Mouse (Mus musculus): Measurements from ENCODE around the gene Erich4. TPM values are rescaled to one million over a fixed set of nuclear protein-coding genes. Genes with fewer than 3 reads are reported as not detected.
"Not testable (repeated sequence)": the region's sequence is repeated elsewhere in the genome, so short reads cannot be mapped to it uniquely, and the experiment has no call there.

Erich4 gene
- total RNA-seq, 2 experiments from 2014 or later = 0.64 TPM; not detected in 1

DNA sequence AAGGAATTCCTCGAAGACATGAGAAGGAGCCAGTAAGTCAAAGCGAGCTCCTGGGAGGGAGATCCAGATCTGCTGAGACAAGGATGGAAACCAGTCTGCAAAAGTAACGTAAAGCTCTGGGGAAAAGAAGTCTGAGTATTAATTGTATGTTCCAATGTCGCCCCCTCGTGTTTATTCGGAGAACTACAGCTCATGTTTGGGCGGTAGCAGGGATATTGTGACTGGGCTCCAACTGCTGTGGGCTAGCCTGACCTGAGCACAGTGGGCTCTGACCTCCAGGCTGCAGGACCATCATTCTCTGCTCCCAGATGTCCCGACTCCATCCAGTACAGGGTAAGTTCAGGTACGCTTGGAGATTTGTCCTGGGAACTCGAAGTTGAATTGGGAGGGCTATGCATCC, 16.0 kb downstream of the Erich4 start:
- peak; percentile 67 to 68 for DNase-seq (ENCODE audit: extremely low spot score in 1 of 2, low spot score in 2 of 2)
- intact Hi-C loops (cut with DNase I) = loop anchor here (1.0 kb wide), 1 partner anchor 175 kb away; no protein-coding TSS in a partner anchor

DNA sequence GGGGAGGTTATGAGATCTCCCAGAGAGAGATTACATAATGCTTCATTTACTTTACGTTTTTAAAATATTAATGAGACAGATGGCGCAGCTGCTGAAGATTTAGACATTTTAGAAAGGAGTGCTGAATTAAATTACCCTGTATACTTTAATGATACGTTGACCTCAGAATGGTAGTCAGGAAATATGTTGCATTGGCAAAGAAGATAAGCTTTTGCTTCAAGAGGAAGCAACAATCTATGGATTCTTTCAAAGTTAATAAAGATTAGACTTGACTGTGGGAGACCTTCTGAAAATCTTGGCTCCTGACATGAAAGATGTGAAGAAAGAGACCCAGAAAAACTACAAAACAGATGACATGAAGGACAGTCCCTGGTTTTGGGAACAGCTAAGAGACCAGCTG, 21.8 kb downstream of the Erich4 start:
- DNase-seq (ENCODE audit: extremely low spot score in 1 of 2, low spot score in 2 of 2) = no peak
- intact Hi-C loops (cut with DNase I) = no loop called here

GRCm38 (mm10) chr7:25591226-25591625, 24.5 kb downstream of the Erich4 start:
- intact Hi-C loops (cut with DNase I) = no loop called here
- no peak for DNase-seq (ENCODE audit: extremely low spot score in 1 of 2, low spot score in 2 of 2)

DNA sequence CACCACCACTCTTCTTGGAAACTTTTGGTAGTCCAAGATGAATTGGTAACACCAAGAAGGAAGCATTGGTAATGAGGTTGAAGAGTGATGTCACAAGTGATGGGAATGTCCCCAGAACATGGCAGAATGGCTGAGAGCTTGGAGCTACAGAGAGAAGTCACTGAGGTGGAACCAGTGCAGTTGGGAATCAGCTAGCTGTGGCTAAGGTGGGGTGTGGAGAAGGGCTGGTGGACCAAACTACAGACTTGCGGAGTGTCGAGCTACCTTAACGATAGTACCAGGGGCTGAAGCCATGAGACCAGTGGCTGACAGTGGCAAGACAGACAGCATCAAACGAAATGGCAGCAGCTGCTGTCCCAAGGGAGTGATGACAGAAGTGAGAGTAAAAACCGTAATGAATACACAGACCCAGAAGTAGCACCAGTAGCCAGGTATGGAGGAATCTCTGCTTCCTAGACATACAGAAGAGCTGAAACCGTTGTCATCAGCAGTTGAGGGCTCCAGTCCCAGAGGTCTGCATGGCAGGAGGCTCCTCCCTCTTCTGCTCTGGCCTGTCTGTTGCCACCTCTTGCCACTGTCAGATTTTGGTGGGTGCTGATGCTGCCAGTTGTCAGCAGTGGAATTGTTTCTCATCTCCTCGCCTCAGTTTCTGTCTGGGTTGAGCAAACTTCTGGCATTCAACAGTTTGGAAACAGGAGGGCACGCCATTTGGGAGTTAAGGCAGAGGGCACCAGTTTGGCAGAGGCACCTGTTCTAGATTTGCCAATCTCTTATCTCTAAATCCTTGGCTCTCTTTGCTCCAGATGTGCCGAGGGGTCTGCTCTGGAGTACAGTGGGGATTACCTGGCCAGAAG, 30.1 kb downstream of the Erich4 start:
- no peak for DNase-seq (ENCODE audit: extremely low spot score in 1 of 2, low spot score in 2 of 2)
- intact Hi-C loops (cut with DNase I) = no loop called here

DNA sequence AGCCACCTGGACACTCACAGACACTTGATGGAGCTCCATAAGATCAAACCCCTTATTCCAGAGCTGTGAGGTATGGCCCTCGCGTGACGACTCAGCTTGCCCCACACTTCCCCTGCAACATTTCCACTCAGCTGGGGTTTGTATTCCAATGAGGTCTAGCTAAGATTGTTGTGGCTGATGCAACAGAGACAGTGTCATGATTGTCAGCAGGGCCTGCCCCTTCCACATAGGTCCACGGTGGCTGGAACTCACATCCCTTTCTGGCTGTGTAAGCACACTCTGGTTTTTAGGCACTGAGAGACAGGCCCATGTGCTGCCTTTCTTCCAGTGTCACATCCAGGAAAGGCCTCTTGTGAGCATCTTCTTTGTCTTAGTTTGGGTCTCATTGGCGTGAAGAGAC, 31.0 kb downstream of the Erich4 start:
- no peak for DNase-seq (ENCODE audit: extremely low spot score in 1 of 2, low spot score in 2 of 2)
- intact Hi-C loops (cut with DNase I) = no loop called here

DNA sequence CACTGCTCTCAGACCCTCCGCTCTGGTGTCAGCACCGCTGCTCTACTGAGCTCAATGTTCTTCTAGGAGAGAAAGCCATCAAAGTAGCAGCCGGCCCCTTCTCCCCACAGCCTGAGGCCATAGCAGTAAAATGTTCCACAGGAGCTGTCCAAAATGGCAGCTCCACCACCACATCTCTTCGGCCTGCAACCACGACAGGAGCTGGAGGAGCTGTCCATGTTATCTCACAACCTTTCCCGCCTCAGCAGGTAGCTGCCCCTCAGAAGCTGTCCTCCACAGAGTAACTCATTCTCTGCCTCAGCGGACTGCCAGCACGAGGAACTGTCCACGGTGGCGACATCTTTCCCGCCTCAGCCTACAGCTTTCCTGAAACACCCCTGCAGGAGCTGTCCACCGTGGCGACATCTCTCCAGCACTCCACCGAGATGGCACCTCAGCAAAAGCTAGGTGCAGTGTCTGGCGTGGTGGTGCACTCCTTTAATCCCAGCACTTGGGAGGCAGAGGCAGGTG, 33.3 kb downstream of the Erich4 start:
- no peak for DNase-seq (ENCODE audit: extremely low spot score in 1 of 2, low spot score in 2 of 2)
- intact Hi-C loops (cut with DNase I) = no loop called here

DNA sequence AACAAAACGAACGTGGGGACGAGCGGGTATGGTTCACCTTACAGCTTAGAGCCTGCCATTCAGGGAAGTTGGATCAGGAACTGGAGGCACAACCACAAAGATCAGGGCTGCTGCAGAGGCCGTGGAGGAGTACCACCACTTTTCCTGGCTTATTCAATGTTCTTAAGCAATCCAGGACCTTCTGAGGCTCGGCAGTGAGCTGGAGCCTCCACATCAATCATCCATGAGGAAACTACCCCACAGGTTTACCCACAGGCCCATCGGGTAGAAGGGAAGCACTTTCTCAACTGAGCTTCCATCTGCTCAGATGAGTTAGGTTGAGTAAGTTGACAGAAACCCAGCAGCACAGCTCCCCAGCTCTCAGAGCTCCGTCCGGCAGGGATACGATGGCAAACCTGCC, 36.3 kb downstream of the Erich4 start:
- DNase-seq (ENCODE audit: extremely low spot score in 1 of 2, low spot score in 2 of 2) = no peak
- intact Hi-C loops (cut with DNase I) = loop anchor here (10.0 kb wide), 1 partner anchor 745 kb away; no protein-coding TSS in a partner anchor

DNA sequence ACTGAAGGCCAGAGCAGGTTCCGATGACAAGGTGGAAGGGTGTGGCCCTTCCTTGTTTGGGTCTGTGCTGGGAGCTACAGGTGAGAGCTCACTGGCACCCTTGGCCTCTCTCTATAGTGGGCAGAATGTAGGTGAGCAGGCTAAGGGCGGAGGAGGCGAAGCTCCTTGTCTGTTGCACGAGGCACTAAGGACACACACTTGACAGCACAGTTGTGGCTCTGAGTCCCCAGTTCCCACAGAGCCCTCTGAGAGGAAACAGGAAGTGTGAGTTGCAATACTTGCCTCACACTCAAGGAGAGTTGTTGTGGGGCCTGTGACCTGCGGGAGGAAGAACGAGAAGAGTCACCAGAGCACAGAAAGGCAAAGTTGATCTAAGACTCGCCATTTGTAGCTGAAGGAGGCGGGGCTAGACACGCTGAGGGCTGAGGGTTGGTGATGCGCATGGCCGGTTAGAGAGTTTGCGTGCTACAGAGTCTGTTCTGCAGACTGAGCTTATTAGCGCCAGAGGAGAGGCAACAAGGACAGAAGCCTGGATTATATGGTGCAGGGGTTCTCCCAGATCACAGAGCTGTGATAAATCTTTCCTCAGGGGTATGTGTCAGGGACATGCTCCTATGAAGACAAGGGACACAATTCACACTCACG, 38.8 kb downstream of the Erich4 start:
- intact Hi-C loops (cut with DNase I) = loop anchor here (10.0 kb wide), 1 partner anchor 742 kb away; no protein-coding TSS in a partner anchor
- not testable (repeated sequence) for DNase-seq (ENCODE audit: extremely low spot score in 1 of 2, low spot score in 2 of 2)

DNA sequence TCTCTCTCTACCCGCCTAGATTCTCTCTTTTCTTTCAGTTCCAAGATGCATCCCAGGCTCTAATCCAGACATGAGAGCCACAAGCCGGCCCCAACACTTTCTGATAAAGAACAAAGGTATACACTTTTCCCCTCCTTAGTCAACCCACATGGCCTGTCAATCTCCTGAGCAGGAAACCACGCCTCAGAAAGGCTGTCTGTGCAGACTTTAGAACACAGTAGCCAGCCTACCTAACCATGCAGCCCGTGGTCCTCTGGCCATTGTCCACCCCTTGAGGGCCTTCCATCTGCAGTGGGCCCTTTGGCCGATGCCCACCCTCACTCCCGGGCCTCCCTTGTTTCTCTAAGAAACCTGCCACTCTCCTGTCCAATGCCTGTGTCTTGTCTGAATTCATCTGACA, 39.4 kb downstream of the Erich4 start:
- intact Hi-C loops (cut with DNase I) = loop anchor here (10.0 kb wide), 1 partner anchor 742 kb away; no protein-coding TSS in a partner anchor
- not testable (repeated sequence) for DNase-seq (ENCODE audit: extremely low spot score in 1 of 2, low spot score in 2 of 2)

DNA sequence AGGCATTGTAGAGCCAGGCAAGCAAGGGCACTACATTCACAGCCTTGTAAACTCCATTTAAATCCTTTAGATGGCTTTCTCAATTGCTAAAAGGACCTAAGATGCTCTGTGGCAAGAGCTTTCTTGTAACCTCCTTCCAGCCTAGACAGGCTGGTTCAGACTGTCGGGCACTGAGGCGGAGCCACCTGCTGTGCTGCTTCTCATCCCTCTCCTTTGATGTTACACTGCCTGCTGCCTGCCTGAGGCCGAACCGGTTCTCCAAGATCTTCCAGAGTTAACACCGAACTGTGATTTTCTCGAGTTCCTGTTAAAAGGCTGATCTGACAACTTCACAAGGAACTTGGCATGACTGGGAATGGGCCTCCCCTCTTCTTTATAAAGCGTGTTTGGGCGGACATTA, 39.8 kb downstream of the Erich4 start:
- intact Hi-C loops (cut with DNase I) = loop anchor here (10.0 kb wide), 1 partner anchor 741 kb away; no protein-coding TSS in a partner anchor
- no peak for DNase-seq (ENCODE audit: extremely low spot score in 1 of 2, low spot score in 2 of 2)

DNA sequence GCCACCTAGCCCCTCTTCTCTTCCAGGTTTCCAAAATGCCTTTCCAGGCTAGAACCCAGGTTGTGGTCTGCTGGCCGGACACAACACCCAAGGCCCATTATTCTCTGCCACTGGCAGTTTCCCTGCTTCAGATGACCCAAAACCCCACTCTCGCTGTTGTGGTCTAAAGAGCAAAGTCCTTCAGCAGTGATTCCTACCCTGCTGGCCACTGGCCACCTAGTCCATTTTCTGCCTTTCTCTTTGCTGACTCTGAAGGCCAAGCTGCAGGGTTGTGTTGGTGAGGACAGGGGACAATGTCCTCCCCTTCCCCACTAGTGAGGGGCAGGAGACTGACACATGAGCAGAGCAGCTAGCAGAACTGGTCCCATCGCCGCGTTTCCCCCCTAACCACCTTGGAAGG, 40.6 kb downstream of the Erich4 start:
- intact Hi-C loops (cut with DNase I) = loop anchor here (10.0 kb wide), 1 partner anchor 740 kb away; no protein-coding TSS in a partner anchor
- no peak for DNase-seq (ENCODE audit: extremely low spot score in 1 of 2, low spot score in 2 of 2)

GRCm38 (mm10) chr7:25573806-25574205, 41.9 kb downstream of the Erich4 start:
- intact Hi-C loops (cut with DNase I) = loop anchor here (10.0 kb wide), 1 partner anchor 739 kb away; no protein-coding TSS in a partner anchor
- not testable (repeated sequence) for DNase-seq (ENCODE audit: extremely low spot score in 1 of 2, low spot score in 2 of 2)

DNA sequence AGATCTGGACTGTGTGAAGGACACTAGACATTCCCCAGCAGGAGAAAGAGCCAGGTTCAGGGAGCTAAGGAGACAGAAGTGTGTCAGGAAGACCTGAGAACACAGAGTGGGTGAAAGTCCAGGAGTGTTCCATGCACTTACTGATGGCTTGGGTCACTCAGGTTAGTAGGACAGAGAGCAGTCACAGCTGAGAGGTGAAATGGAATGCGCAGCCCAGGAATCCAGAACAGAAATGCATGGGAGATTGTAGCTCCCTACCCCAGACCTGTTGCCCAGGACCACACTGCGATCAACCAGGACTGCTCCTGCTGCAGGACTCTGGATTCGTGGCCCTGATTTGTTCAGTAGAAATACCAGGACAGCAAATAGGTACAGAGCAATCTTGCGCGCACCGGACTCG, 47.0 kb downstream of the Erich4 start:
- intact Hi-C loops (cut with DNase I) = no loop called here
- no peak for DNase-seq (ENCODE audit: extremely low spot score in 1 of 2, low spot score in 2 of 2)

Other genes starting within 250 kb of the Erich4 start
- gene Cnfn, start 246.2 kb downstream of the Erich4 start, total RNA-seq (2021) = not detected
- 1 to 10 TPM; 6.9 to 7.8 TPM for gene Lipe, start 217.2 kb downstream of the Erich4 start, total RNA-seq (2021)
- gene Cxcl17, start 203.0 kb downstream of the Erich4 start, total RNA-seq (2021) = not detected
- gene Ceacam1, start 138.3 kb downstream of the Erich4 start, total RNA-seq (2021) = 1 to 10 TPM; 1.1 to 1.8 TPM
- under 1 TPM in 1 of 2 experiments, not detected in 1; 0.34 TPM for gene Ceacam2, start 76.0 kb downstream of the Erich4 start, total RNA-seq (2021)
- 10 to 100 TPM; 29.3 to 37.6 TPM for gene Dmac2, start 3.5 kb upstream of the Erich4 start, total RNA-seq (2021)
- gene B3gnt8, start 10.8 kb upstream of the Erich4 start, total RNA-seq (2021) = 1 to 10 TPM in 1 of 2 experiments, under 1 TPM in 1; 0.69 to 1.5 TPM
- gene Bckdha, start 43.1 kb upstream of the Erich4 start, total RNA-seq (2021) = 10 to 100 TPM; 25.0 to 28.9 TPM
- gene Exosc5, start 43.3 kb upstream of the Erich4 start, total RNA-seq (2021) = 10 to 100 TPM; 21.8 to 22.0 TPM
- gene Tmem91, start 59.3 kb upstream of the Erich4 start, total RNA-seq (2021) = 10 to 100 TPM; 53.6 to 67.6 TPM
- gene B9d2, start 64.9 kb upstream of the Erich4 start, total RNA-seq (2021) = 10 to 100 TPM; 34.5 to 36.3 TPM
- gene Tgfb1, start 71.1 kb upstream of the Erich4 start, total RNA-seq (2021) = 10 to 100 TPM in 1 of 2 experiments, 1 to 10 TPM in 1; 9.7 to 12.2 TPM
- gene Ccdc97, start 103.2 kb upstream of the Erich4 start, total RNA-seq (2021) = 10 to 100 TPM; 41.7 to 46.1 TPM
- gene Hnrnpul1, start 138.9 kb upstream of the Erich4 start, total RNA-seq (2021) = 100 to 1,000 TPM; 116 to 117 TPM
- gene Axl, start 172.8 kb upstream of the Erich4 start, total RNA-seq (2021) = 10 to 100 TPM; 29.7 to 38.5 TPM
- gene Cyp2s1, start 201.0 kb upstream of the Erich4 start, total RNA-seq (2021) = 1 to 10 TPM; 5.5 to 8.1 TPM